Comparison of ENCODE assay signal across 7 mouse cellular contexts in the genomic region with DNA sequence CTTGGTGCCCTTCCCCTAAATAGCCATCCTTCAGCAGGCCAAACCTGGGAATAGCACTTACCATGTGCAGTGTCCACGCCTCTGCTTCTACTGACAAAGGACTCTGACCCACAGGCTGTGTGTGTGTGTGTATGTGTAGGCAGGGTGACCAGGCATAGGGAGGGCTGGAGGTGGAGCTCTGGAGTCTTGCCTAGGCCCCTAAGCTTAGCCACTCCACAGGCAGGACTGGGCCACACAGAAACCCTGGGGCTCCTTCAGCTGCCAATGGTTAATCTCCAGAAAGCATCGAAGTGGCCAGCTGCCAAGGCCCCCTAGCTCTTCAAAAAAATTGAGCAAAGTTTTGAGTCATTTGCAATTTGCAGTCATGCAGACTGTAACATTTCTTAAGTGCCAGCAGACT. TPM values are rescaled to one million over a fixed set of nuclear protein-coding genes. Genes with fewer than 3 reads are reported as not detected.
A peak's percentile ranks its signal among the peaks of the same experiment; 100 is the strongest.
DNase-seq lines count a peak whose midpoint lies in the region; ATAC-seq and TF ChIP-seq lines count a peak whose summit lies in the region.

No protein-coding gene starts in this region.

- WGBS in lung, embryonic 14.5 days: 15% methylated on average over 2 of the region's 2 CpGs
- WGBS in forebrain, embryonic 16.5 days: 72% methylated on average over 2 of the region's 2 CpGs

- peak; percentile 96 for ATAC-seq in lung, embryonic 14.5 days (ENCODE audit: insufficient read depth)
- 0 out of 2 replicates have a peak, but pooled peaks have one; percentile 27 for ATAC-seq in forebrain, embryonic 16.5 days
- ATAC-seq in monocyte, adult 5-6 weeks (replicated peaks; ENCODE audit: insufficient number of reproducible peaks, low FRiP score, low TSS enrichment, poor library complexity, severe bottlenecking): 0 out of 2 replicates have a peak, but pooled peaks have one; percentile 20

- no peak overlapping the region for H3K4me3 ChIP-seq in lung, embryonic 14.5 days (ENCODE audit: low read depth, low read length)
- H3K4me3 ChIP-seq in forebrain, embryonic 16.5 days (replicated peaks; ENCODE audit: low read length): no peak overlapping the region

- DNase-seq in lung, embryonic 14.5 days: peak; percentile 91
- DNase-seq in lung, postnatal 25 days (ENCODE audit: low spot score): no peak
- peak; percentile 76 to 85 for DNase-seq in kidney, postnatal 36 days
- DNase-seq in embryo, embryonic 9.5 days (ENCODE audit: extremely low spot score): no peak
- no peak for DNase-seq in embryo, embryonic 10 days (ENCODE audit: low spot score)

- H3K27me3 ChIP-seq in lung, embryonic 14.5 days (ENCODE audit: insufficient read depth, low read length): no peaks in the 10 kb centered on the region
- no peaks in the 10 kb centered on the region for H3K27me3 ChIP-seq in forebrain, embryonic 16.5 days (replicated peaks; ENCODE audit: control insufficient read depth, insufficient read depth, low read length)

- H3K4me1 ChIP-seq in lung, embryonic 14.5 days (ENCODE audit: insufficient read depth): peaks cover 44% of the 10 kb centered on the region
- peaks cover 12% of the 10 kb centered on the region for H3K4me1 ChIP-seq in forebrain, embryonic 16.5 days (replicated peaks; ENCODE audit: control insufficient read depth, insufficient read depth, low read length)

- H3K9me3 ChIP-seq in lung, embryonic 14.5 days (ENCODE audit: low read depth, low read length): no peaks in the 10 kb centered on the region
- H3K9me3 ChIP-seq in forebrain, embryonic 16.5 days (ENCODE audit: control insufficient read depth, low read length): no peaks in the 10 kb centered on the region

- H3K36me3 ChIP-seq in lung, embryonic 14.5 days (ENCODE audit: insufficient read depth): 0 out of 2 replicates have a peak, but pooled peaks cover 4% of the 10 kb centered on the region
- no peaks in the 10 kb centered on the region for H3K36me3 ChIP-seq in forebrain, embryonic 16.5 days (ENCODE audit: control insufficient read depth, insufficient read depth)

- H3K27ac ChIP-seq in lung, embryonic 14.5 days (ENCODE audit: low read depth): peak overlapping the region; percentile 88
- H3K27ac ChIP-seq in forebrain, embryonic 16.5 days (ENCODE audit: low read length): no peak overlapping the region

- 0 out of 2 replicates have a peak, but pooled peaks have one; percentile 7 for TF ChIP-seq CTCF in lung, embryonic 14.5 days (IDR thresholded peaks at IDR 0.05; ENCODE audit: low read depth)

- peak overlapping the region; percentile 11; the same call in 1 of the 2 replicates for H3K9ac ChIP-seq in lung, embryonic 14.5 days
- no peak overlapping the region for H3K9ac ChIP-seq in forebrain, embryonic 16.5 days (replicated peaks; ENCODE audit: low read depth, low read length)

- H3K4me2 ChIP-seq in lung, embryonic 14.5 days: peak overlapping the region; percentile 53
- no peak overlapping the region for H3K4me2 ChIP-seq in forebrain, embryonic 16.5 days (ENCODE audit: low read length)

RNA-seq across cellular contexts. Expression of gene Fam213a, which starts 5.5 kb away (rescaled TPM):
- 167 and 173 TPM in 2 replicates for polyA plus RNA-seq in lung, embryonic 14.5 days (2014; fragmentation: Nextera tagmentation; extraction: Ambion mirVana)
- 71.5 and 85.2 TPM in 2 replicates for polyA plus RNA-seq in forebrain, embryonic 16.5 days (2015; fragmentation: Nextera tagmentation; extraction: Ambion mirVana)
- 21.0 to 81.0 TPM (median 74.2 TPM) in 3 replicates for total RNA-seq in monocyte, adult 5-6 weeks (2017)

RNA-seq across cellular contexts. Expression of gene Tspan14, which starts 41.5 kb away (rescaled TPM):
- 104 and 105 TPM in 2 replicates for polyA plus RNA-seq in lung, embryonic 14.5 days (2014; fragmentation: Nextera tagmentation; extraction: Ambion mirVana)
- 90.0 and 102 TPM in 2 replicates for polyA plus RNA-seq in forebrain, embryonic 16.5 days (2015; fragmentation: Nextera tagmentation; extraction: Ambion mirVana)
- 52.3 to 82.1 TPM (median 68.3 TPM) in 3 replicates for total RNA-seq in monocyte, adult 5-6 weeks (2017)

Comparison
In these comparisons a context has a peak if more than half of its experiments do, and no peak if none do; other contexts are left out.
1. DNase-seq: peak in lung, embryonic 14.5 days (single experiment) and kidney, postnatal 36 days (2 of 2); none in lung, postnatal 25 days (single experiment), embryo, embryonic 9.5 days (single experiment) and embryo, embryonic 10 days (single experiment).
2. ATAC-seq: peak in every context shown above with its lines; median percentile 96 in lung, embryonic 14.5 days; 27 in forebrain, embryonic 16.5 days; 20 in monocyte, adult 5-6 weeks.